Mouse (Mus musculus): ENCODE measurements around the gene Dpt.
"Not testable (repeated sequence)": the region's sequence is repeated elsewhere in the genome, so short reads cannot be mapped to it uniquely, and the experiment has no call there.

Gene Dpt

DNA sequence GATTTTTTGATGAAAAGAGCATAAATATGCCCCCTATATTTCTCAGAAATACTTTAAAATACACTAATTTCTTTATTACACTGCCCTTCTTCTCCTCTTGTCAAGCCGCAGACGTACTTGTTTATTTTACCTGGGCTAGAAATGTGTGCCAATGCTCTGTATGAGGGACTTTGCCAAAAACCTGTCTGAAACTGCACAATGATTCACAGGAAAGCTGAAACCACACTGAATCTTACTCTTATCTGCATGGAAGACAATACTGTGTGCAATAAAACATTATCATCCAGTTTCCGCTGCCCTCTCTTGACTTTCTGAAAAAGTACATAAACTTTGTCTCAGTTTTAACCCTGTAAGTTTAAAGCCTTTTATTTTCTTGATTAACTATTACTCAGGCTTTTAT lies 20.9 kb downstream of the Dpt start:
- DNase-seq (ENCODE audit: low spot score in 2 of 2) = no peak

DNA sequence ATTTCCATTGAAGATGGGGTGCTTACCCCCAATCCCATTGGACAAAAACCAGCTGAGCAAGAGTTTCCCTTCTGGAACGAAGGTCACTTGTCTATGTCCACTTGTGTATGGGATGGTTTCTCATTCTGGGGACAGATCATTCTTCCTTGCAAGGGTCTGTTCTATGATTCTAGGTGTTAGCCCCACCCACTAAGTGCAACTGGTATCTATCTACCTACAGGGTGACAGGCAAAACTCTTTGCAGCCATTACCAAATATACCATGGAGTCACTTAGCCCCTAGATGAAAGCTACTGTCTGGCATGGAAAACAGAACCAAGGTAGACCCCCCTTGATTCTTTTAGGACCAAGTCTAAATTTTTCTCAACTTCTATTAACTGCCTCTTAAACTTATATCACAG lies 24.9 kb downstream of the Dpt start:
- no peak for DNase-seq (ENCODE audit: low spot score in 2 of 2)

DNA sequence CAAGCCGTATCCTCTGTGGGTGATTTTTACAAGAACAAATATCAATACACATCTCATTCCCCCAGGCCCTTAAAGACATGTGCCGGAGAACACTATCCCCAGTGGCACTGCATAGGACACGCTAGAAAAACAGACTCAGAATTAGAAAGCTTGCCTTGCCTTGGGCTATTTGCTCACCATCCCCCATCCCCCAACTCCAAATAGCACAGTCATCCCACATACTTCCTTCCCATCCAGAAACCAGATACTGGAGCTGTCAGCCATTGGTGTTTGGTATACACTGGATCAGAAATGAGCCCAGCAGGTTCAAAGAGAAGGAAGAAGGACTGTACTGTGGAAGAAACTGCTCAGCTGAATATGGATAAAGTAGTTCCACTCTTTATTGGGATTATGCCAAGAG lies 25.4 kb downstream of the Dpt start:
- no peak for DNase-seq (ENCODE audit: low spot score in 2 of 2)

DNA sequence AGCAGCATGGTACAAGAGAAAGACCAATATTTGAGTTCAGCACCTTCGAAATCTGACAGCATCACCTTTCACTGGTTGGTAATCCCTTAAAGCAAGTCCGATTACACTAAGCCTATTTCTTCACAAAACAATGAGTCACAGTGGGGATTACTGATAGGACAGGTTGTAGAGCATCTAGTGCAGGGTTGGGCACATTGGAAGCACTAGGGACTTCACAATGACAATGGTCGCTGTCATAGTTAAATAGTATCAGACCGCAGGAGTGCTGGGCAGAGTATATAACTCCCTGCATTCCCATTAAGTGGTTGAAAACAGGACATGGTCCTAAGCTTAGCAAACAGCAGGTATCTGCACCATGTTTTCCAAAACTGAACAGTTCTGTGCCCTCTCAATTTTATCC lies 25.8 kb downstream of the Dpt start:
- DNase-seq (ENCODE audit: low spot score in 2 of 2) = no peak

DNA sequence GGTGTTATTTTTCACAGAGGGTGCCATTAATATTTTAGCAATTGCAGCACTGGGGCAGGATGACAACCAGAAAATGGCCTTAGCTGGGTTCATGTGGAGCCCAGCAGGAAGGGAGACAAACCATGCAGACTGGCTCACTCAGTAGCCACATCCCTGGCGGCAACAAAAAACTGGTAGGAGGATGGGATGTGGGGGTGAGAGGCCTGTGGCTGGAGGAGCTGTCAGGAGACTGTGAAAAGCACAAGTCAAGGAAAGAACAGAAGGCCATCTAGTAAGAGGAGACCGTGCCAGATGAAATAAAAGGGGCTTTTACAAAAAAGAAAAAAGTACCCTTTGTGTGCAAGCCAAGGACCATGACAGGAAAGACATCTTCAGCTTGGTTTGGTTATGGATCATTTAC lies 28.5 kb downstream of the Dpt start:
- no peak for DNase-seq (ENCODE audit: low spot score in 2 of 2)

DNA sequence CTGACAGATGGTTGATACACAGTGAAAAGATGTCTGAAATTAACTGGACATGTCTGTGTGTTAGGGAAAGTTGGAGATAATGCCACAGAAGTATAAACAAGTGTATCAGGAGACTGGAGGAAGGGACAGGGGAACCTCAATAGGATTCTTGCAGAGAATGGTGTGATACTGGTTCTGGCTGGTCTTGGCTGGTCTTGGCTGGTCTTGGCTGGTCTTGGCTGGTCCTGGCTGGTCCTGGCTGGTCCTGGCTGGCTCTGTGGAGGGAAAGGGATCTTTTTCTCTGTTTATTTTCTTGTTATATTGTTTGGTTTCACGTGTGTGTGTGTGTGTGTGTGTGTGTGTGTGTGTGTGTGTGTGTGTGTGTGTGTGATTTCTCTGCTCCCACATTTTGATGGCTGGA lies 33.4 kb downstream of the Dpt start:
- no peak for DNase-seq (ENCODE audit: low spot score in 2 of 2)

DNA sequence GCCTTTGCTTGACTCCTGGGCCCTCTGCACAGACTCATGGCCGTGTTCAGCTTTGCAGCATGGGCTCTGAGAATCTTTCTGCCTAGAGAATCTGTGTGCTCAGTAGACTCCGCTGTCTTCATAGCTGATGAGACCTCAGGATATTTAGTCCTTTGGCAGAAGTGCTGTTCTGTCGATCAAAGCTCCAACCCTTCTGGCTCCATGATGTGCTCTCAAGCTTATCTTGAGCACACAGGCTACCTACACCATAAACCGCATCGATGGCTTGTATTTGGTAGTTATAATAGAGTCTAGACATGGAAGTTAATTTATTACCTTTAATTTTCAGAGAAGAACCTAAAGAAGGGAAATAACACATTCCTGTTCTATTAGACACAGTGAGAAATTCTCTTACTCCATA lies 36.0 kb downstream of the Dpt start:
- DNase-seq (ENCODE audit: low spot score in 2 of 2) = no peak

DNA sequence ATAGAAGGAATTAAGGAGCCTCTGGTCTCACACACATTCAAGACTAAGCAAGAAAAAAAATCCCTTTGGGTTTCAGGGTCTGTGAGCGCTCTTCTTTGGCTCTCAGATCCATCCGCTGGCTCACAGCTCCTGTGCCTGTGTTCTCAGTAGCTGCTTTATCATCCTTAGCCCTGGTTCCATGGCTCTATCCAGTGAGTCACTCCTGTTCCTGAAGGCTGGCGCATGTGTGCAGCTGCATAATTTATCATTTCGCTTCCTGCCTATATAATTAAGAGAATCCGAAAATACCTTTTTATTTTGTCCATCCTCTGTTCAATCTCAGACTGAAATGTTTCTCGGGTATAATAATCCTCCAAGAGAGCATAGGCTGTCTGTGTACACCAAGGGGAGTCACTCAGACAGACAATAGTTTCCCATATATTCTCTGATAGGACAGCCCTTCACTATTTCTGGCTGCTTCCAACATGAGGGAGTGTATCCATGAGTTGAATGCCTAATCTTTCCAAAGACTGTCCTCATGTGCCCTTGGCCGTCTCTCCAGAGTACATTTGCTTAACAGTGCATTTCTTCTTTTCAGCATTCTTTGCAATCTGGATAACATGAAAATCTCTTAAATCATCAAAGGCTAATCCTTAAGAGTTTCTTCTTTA lies 52.3 kb downstream of the Dpt start:
- DNase-seq (ENCODE audit: low spot score in 2 of 2) = peak; percentile 36 to 49

DNA sequence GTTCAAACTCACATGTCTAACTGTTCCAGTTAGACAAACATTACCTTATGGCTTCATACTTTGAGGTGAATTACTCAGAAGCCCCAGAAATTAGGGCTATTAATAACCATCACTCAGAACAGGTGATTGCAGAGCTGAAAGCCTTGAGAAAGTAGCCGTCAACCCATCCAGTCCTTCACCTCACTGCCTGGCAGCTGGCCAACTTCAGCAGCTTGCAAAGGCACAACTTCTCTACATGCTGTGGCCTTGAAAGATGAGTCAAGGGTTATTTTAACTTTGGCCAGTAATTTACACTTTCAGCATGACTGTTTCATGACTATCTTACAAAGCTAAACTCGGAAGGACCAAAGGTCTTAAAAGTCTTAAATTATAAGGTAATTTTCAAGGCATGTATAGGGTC lies 59.3 kb downstream of the Dpt start:
- DNase-seq (ENCODE audit: low spot score in 2 of 2) = not testable (repeated sequence)

DNA sequence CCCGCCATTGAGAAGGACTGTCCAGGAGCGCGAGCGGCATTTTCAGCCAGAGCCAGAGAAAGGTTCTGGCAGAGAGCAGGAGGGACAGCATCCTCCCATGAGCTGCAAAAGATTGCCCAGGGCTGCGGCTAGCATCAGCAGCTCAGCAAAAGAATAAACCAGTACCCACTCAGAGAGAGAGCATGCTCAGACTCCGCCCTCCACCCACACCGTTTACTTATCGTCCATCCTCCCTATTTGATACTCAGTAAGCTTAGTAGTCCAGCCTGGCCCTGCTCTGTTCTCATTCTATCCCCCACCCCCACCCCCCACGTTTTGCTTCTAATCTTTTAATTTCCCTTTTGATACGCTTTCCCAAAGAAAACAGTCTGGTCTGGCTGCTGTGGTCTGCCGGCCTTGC lies 63.5 kb downstream of the Dpt start:
- no peak for DNase-seq (ENCODE audit: low spot score in 2 of 2)

DNA sequence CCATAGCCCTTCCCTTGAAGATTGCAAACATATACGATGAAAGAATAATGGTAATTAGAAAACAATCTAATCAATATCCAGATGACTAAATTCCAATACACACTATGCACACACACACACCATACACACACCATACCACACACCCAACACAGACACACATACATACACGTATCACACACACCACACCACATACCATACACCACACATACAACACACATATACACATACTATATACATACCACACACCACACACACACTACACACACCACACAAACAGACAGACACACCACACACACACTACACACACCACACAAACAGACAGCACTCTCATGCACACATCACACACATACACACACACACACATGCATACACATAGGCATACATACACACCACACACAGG lies 64.3 kb downstream of the Dpt start:
- no peak for DNase-seq (ENCODE audit: low spot score in 2 of 2)

DNA sequence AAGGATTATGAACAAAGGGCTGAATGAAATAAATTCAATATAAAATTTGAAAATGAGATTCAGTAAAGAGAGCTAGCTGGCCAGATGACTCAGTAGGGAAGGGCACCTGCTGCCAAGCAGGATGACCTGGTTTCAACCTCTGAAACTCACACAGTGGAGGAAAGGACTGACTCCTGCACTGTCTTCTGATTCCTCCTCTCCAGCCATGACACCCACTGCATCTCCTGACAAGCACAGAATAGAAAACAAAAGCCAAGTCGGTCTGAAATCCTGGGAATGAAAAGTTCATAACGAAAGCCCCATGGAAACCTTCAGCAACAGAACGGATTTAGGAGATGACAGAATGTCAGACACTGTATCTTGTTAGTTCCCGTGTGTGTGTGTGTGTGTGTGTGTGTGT lies 65.1 kb downstream of the Dpt start:
- DNase-seq (ENCODE audit: low spot score in 2 of 2) = no peak

DNA sequence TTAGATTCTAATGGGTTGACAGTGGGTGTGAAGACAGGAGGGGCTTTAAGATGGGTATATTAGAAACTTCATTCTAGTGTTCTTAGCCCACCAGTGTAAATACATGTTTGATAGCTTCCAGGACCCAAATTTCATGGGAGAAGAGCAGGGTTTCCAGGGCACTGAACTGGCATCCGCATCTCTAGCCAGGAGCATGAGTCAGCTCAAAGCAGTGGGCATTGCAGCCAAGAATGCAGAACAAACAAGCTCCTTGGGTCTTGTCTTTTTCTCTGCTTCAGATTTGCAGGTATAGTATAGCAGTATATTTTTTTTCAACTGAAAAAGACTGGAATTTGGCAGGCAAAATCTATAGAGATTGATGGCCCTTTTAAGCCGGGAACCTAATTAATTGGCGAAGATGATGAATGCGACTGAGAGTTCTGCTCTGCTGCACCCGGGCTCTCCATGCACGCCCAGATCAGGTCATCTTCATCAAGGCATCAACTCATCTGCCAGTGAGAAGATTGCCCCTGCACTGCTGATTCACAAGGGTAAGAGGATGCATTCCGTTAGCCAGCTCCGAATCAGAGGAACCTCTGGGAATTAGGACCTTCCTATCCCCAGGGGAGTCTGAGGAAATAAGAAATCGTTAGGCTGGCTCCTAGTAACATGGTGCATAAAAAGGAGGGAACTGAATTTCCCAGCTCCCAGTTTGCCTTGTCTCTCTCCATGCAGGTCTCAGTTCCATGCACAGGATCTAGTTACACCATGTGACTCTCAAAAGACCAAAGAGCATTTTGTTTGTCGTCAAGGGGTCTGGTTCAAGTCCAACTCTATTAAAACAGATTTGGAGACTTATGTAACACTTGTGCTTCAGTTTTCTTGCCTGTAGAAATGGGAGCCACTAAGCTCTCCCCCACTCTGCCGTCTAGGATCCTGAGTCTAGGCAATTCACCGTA lies 66.8 kb downstream of the Dpt start:
- no peak for DNase-seq (ENCODE audit: low spot score in 2 of 2)

DNA sequence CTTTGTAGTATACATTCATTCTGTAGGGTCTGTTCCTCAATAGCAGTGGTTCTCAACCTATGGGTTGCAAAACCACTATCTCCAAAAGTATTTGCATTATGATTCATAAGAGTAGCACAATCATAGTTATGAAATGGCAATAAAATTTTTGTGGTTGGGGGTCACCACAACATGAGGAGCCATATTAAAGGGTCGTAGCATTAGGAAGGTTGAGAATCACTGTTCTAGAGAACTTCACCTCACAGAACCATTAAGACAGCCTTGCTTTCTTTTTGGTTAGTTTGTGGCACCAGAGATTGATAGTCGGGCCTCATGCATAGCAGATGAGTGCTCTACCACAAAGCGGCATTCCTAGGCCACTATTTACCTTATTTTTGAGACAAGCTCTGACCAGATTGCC lies 68.2 kb downstream of the Dpt start:
- no peak for DNase-seq (ENCODE audit: low spot score in 2 of 2)

DNA sequence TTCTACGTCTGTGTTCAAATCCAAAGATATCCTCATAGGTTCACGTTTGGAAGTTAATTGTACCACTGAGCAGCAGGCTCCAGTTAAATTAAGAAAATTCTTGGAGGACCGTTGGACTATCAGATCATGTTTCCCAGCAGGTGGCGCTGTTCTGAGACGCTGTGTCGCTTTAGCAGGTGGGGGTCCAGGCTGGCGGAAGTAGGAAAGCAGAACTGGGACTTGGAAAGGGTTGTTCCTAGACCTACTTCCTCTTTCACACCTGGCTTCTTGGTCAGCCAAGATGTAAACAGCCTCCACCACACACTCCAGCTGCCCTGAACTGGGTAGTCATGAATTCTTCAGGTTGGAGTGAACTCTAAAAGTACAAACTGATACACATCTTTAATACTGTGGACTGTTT lies 74.2 kb downstream of the Dpt start:
- no peak for DNase-seq (ENCODE audit: low spot score in 2 of 2)

Data from right cerebral cortex, adult 2 months (tissue).